Mouse (Mus musculus): ENCODE measurements around the gene H2al1k.
"Not testable (repeated sequence)": the region's sequence is repeated elsewhere in the genome, so short reads cannot be mapped to it uniquely, and the experiment has no call there.

The H2al1k gene

DNA sequence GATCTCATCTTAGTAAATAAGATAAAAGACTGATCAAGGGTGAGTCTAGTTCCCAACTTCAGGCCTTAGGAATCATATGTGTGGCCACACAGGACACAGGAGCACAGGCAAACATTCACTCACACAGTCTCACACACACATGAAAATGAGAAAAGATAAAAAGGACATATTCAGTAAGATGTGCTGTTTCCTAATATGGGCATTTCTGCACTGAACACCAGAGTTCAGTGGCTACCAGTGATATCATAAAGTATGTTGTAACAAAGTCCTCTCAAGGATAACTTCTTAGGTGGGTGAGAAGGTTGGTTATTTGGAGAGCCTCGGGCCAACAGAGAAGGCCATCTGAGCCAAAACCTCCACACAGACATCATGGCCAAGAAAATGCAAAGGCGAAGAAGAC lies at the start of gene H2al1k:
TSS of gene H2al1k (plus strand) at position 301 of the 400 bp plus-strand sequence.
- not testable (repeated sequence) for DNase-seq (ENCODE audit: low spot score)

DNA sequence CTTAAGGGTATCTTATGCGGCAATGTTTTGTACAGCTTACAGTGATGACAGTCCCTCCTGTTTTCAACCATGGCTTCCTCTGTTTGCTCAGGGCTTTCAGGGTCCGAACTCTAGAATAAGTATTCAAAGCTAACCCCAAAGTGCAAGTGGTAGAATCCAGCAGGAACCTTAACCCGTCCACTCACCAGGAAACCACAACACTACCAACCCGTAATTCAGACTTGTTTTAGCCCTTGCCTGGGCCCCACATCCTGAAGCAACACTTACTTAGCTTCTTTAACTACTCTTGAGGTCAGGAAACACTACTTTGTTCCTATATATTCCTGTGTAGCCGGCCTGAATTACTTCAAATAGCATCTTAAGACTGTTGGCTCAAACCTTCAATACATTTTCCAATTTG lies 47.6 kb upstream of the H2al1k start:
- DNase-seq (ENCODE audit: low spot score), result no peak

DNA sequence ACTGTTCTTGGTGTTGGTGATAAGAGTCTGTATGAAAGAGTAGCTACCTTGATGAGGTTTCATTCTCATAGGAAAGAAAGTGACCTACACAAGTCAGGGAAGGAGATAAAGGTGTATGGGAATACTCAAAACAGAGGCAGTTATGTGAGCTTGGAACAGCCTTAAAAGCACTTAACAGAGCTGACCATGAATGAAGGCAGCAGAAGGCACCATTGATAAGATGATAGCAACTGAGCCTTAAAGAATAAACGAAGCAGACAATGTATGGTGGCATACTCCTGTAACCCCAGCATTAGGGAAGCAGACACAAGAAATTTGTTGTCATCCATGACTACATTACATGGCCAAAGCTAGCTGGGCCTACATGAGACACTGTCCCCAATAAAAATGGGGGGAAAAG lies 47.0 kb upstream of the H2al1k start:
- DNase-seq (ENCODE audit: low spot score), result no peak

DNA sequence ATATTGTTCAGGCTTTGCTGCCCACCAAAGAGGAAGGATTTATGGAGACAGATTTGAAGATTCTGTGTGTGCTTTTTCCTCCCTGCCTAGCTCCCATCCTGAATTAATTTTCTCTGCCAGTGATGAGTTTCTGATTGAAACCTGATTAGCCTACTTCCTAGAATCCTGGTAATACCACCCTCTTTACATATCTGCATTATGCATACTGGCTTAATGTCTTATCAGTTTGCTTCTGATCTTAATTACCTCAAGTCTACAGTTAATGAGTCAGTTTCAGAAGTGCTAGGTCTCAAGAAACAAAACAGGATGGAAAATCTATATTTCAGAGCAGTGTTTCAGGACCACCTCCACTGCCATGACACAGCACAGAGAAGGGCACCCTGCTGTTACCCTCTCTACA lies 34.0 kb upstream of the H2al1k start:
- DNase-seq (ENCODE audit: low spot score), result not testable (repeated sequence)

DNA sequence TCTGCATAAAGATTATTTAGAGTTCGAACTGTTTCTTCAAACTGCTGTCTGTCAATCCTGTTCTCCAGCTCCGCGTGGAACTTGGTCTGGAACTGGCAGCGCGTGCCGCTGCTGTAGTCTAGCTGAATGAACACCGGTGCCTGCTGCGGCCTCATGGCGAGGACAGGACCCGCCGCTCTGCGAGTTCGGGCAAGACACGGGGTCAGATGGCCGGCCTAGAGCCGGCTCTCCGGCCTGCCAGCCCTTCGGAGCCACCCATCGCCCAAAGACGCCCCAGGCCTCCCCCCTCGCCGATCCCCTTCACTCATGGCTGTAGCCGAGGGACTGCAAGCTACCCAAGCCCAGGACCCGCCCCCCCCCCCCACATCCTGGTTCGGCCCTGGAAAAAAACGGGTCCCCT lies 22.5 kb upstream of the H2al1k start:
- DNase-seq (ENCODE audit: low spot score), result not testable (repeated sequence)

DNA sequence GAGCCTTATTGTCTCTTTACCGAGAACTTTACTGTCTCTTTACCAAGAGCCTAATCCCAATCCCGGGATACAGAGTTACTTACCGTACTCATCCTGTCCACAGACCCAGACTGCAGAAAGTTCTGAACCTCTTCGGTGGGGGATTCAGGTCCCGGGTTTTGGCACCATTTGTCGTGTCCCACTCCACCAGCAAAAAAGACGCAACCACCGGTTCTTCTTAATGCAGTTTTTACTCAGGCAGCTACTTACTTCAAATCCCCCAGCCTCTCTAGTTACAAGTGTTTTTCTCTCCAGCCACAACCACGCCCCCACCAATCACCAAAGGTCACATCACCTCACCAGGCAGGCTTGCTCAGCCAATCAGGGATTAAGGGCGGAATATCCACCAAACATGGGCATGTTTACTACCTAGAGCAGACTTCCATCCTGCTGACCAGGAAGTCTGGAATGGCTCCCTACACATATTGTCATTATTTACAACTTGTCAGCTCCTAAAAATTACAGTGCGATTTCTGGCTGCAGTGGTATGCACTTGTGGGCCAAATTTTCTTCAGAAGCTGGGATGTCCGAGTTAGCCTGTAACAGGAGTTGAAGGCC lies 18.0 kb upstream of the H2al1k start:
- DNase-seq (ENCODE audit: low spot score), result not testable (repeated sequence)

DNA sequence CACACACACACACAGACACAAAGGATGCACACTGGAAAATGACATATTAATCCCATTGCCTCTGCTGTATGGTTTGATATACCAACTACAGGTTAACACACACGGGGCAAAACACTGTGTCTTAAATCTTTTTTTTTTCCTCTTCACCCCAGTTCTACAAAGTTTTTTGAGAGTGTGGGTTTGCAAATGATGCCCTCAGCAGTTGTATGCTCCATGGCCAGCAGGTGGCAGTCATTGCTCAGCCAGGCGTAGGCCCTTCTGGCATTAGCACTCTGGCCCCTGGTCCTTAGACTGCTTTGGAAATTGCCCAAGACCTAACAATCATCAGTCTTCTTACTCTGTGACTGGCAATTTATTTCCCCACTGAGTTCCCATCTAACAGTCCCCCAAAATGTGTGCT lies 17.4 kb upstream of the H2al1k start:
- DNase-seq (ENCODE audit: low spot score), result not testable (repeated sequence)

DNA sequence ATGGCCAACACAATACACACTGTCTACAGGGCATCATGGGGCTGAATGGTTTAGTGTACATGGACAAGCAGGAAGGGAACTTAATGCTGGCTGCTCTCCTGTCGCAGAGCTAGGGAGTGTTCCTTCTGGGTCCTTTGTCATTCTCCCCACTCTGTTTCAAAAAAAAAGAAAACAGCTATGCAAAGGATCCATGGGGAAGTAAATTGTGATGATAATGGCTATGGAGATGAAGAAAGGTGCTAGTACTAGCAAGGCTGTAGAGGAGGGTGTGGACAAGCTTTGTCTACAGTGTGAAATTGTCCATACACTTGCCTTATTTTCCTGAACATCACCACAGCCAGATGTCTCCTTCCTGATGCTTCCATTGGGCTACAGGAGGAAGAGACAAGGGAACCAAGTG lies 15.4 kb upstream of the H2al1k start:
- DNase-seq (ENCODE audit: low spot score), result not testable (repeated sequence)

DNA sequence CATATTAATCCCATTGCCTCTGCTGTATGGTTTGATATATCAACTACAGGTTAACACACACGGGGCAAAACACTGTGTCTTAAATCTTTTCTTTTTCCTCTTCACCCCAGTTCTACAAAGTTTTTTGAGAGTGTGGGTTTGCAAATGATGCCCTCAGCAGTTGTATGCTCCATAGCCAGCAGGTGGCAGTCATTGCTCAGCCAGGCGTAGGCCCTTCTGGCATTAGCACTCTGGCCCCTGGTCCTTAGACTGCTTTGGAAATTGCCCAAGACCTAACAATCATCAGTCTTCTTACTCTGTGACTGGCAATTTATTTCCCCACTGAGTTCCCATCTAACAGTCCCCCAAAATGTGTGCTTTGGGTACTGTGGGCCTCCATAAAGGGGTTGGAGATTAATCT lies 23.6 kb downstream of the H2al1k start:
- DNase-seq (ENCODE audit: low spot score), result peak; percentile 9

DNA sequence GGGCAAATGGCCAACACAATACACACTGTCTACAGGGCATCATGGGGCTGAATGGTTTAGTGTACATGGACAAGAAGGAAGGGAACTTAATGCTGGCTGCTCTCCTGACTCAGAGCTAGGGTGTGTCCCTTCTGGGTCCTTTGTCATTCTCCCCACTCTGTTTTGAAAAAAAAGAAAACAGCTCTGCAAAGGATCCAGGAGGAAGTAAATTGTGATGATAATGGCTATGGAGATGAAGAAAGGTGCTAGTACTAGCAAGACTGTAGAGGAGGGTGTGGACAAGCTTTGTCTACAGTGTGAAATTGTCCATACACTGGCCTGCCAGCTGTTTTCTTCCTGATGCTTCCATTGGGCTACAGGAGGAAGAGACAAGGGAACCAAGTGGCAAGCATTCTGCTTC lies 25.5 kb downstream of the H2al1k start:
- DNase-seq (ENCODE audit: low spot score), result not testable (repeated sequence)

Data from urinary bladder, postnatal 10 days (tissue).